Mouse (Mus musculus): ENCODE measurements around the gene Map3k5.

The Map3k5 gene

DNA sequence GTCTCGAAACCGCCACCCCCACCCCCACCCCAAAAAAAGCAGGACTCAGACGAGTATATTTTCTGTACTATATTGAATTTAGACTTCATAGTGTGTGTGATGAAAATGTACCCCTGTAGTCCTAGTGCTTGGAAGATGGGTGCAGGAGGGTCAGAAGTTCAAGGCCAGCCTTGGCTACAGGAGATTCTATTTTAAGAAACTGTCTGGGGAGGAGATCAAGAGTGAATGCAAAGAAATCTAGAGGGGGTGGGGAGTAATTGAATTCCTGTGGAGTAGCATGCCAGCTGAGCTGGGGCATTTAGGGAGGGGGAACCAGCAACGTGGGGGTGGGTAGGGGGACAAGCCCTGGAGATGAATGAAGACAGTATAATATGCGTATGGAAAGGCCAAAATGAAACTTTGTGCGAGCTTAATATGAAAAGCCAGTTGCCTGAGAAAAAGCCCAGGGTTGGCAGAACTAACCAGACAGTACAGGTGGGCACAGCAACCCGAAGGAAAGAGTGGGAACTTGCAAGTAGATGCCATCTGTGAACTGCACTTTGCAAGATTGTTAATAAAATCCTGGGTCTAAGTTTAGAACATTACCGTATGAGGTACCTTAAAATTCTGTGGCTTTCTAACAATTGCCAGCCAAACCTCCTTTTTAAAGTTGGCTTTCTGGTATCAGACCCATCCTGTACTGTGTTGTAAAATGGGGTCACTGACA is 222.9 kb downstream of the Map3k5 start:
- no peak for DNase-seq (ENCODE audit: extremely low spot score)

DNA sequence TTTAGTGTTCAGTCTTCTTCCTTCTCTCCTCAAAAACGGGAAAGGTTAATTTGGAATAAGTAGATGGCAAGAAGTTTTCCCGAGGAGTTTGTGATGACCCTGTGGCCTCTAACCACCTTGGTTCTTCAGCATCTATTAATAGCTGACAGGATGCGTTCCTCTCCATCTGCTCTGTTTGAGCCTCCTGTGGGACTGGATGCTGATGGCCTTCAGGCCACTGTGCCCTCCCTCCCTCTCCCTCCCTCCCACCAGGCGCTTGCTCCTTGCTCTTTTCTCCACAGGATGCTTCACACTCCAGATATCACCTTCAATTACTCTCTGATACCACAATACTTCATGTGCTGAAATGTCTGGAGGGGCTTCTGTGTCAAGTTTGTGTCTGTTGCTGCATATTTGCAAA is 224.5 kb downstream of the Map3k5 start:
- DNase-seq (ENCODE audit: extremely low spot score) = no peak

DNA sequence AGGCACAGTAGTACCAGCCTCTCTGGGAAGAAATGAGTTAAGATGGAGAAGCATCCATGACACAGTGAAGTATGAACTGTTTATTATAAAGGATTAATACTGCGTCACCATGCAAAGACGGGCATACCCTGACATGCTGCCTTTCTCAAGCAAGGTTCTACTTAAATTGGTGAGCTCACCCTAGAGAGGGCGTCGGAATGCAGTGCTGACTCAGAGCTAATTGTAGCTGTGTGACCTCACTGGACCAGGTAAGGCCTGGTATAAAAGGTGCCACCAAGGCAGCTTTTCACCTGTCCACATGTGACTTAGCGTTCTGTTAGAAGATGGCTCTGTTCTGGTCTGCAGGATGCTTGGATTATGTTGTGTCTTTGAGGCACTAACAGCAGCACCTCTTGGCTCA is 225.0 kb downstream of the Map3k5 start:
- DNase-seq (ENCODE audit: extremely low spot score) = no peak

DNA sequence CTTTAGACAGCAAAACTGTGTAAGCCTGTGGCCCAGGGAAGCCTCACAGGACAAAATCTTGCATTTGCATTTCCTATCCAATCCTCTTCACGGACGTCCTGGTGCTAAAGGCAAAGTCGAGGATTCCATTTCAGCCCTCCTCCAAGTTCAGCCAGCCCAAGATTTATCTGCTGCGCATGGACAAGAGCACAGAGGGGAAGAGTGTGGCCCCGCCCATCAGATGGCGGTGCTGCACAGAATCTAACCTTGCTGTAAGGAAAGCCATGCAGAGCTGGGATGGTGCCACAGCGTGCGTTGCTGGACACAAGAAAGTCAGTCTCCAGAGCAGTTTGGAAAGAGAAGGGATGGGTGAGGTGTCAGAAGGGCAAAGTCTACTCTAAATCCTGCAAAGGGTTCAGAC is 226.6 kb downstream of the Map3k5 start:
- DNase-seq (ENCODE audit: extremely low spot score) = no peak

DNA sequence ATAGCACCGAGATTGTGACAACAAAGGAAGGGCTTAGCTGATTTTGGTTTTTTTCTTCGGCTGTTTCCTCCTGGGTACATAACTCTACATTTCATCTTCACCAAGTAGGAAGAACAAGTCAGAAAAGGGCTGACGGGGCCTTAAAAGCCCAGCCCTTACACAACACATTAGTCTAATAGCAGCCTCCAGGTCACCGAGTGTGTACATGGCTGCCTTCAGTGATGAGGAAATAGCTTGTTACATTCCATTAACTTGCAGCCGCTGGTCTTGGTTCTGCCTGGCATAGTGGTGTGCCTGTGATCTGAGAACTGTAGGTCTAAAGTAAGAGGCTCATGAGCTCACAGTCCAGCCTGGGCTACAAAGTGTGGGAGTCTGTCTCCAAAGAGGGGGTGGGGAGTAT is 230.5 kb downstream of the Map3k5 start:
- no peak for DNase-seq (ENCODE audit: extremely low spot score)

DNA sequence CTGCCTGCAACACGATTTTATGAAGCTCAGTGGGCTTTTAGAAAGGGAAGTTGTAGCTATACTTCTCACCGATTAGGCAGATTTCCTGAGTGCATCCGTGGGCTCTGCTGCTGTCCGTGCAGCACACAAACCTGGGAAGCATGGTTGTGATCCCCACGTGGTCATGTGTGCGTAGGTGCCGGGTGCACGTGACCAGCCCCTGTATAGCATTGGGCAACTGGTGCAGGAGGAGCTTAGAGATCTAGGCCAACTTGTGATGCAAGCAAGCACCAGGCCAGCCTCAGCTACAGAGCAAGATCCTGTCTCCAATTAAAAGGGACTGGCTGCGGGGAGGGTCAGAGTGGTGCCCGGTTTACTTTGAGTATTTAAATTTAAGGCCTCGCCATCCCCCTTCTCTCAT is 232.5 kb downstream of the Map3k5 start:
- DNase-seq (ENCODE audit: extremely low spot score) = no peak

DNA sequence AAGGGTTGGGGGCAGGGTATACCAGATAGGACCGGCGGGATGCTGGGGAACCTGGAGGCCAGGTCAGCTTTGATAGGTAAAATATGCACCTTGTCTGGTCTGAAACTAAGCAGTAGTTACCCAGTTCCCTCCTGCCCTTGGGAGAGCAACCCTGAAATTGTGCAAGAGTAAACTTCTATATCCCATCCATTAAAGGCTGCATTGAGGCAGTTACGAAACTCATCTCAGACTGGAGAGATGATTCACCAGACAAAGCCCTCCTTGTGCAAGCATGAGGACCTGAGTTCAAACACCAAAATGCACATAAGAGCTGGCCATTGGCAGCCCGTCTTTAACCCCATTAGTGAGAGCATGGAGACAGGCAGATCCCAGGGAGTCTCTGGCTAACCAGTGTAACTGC is 233.2 kb downstream of the Map3k5 start:
- no peak for DNase-seq (ENCODE audit: extremely low spot score)

DNA sequence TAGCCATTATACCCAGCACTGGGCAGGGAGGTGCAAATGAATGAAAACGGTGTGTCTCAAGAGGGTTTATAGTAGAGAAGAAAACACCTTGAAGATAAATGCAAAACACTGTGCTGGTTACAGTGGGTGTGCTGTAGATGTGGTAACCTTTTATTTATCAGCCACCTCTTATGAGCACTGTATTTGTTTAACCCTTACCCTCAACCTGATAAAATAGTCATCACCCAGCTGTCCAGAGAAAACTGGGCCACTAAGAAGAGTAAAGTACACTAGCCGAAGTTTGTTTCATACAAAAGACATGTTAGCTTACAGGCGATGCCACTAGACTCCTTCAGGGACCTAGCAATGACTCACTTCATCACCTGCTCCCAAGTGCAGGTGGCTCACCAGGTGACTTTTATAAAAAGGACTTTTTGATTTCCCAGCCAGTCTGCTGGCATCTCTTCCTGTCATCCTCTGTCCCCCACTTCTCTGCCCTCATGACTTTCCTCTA is 235.0 kb downstream of the Map3k5 start:
- no peak for DNase-seq (ENCODE audit: extremely low spot score)

DNA sequence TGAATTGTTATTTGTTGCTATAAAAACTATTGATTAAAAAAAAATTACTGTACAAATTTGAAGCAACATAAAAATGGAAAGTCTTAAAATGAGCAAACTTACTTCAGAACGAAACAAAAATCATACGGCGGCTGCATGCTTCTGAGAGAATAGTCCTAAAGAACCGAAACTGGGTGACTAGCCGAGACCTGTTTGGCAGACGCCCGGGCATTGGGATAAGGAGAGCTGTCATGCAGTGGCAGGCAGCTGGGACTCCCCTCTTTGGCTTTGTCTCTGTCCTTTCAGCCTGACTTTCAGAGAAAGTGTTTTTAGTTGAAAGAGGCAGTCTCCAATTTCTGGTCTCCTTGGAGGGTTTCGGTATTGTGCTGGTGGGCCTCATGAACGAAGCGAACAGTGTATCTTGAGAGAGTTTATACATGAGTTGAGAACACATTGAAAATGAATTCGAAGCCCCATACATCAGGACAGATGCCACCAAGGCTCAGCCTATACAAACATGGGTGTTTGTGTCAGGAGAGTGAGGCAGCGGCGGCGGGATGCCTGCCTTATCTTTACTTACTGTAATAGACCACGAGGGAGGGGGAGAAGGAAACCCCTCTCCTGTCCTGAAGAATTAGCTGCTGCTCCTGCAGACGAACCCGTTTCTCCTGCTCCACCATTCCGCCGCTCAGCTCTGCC is 235.8 kb downstream of the Map3k5 start:
- peak; percentile 22 for DNase-seq (ENCODE audit: extremely low spot score)

DNA sequence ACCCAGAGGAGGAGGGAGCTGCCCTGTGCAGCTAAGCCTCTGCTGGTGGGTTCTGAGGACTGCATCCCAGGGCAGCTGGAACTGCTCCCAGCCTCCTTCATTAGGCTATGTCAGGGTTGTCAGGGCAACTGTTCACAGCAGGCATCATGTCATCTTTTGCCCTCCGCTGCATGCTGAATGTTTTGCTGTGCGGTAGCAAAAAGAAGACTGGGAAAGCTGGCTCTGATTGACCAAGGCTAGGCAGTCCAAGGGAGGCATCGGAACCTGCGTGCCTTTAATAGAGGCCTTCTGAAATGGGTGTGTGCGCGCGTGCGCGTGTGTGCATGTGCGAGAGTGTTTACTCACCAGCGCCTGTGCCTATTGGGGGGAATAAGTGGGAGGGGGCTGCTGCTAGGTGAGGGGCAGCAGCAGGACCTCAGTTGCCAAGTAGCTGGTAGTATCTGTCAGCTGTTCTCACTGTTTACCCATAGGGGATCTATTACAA is 236.4 kb downstream of the Map3k5 start:
- peak; percentile 81 for DNase-seq (ENCODE audit: extremely low spot score)

DNA sequence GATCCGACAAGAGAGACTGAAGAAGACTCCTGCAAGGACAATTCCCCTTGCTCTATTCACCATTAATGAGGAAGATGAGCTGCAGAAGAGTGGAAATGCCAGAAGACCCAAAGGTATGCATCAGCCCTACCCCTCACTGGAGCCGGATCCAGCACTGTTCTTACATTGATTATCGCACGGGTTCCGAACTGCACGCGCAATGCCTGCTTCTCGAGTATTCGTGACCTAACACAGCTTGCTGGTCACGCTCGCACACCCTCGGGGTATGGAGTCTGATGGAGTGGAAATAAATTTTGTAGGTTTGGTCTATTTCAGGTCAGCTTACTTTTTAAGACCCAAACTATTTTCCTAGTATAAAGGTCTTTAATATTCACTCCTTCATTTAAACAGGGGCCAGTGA is 236.9 kb downstream of the Map3k5 start:
- no peak for DNase-seq (ENCODE audit: extremely low spot score)

DNA sequence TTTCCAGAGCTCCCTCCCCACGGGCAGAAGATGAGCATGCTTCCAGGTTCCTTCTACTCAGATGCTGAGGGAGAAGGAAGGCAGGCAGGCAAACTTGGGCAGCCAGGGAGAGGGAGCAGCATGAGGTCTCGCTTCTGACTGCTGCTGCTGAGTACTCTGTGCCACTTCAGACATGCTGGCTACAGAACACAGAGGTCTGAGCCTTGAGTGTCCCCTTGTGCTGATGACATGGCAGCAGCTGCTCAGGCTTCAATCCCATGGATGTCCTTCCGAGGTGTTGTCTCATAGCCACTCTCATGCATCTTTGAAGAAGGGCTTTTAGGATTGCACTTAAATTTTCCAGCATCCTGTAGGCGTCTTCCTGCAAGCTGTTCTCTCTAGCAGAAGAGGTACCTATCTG is 237.5 kb downstream of the Map3k5 start:
- no peak for DNase-seq (ENCODE audit: extremely low spot score)

DNA sequence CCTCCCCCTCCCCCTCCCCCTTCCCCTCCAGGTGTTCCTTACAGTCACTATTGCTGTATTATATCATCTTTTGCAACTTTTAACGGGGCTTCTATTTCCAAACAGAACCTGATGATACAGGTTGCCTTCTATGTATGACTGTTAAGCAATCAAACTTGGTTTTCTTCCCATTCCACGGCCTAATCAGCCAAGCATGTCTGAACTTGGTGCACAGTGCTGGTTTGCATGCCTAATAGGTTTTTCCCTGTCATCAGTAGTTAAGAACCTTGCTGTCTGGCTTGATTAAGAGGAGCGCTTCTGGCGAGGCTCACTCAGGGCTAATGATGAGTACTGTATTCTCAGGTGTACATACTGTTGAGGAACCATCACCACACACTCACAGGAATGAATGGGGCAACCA is 239.5 kb downstream of the Map3k5 start:
- DNase-seq (ENCODE audit: extremely low spot score) = no peak

DNA sequence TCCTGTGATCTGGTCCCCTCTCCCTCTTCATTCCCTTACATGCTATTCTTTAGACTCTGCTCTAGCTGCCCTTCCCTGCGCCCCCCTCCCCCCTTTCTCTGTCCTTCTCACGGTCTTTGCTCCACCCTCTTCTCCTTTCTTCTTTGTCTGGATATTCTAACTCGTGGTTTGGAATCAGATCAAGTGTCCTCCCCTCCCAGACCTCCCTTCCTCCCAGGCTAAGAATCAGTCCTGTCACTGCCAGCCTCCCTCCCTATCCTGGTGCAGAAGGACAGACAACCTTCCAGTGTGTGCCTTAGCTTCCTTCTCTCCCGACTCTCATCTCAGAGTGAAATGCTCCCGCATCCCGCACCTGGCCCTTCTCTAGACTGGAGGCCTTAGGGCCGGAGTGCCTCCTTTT is 241.8 kb downstream of the Map3k5 start:
- no peak for DNase-seq (ENCODE audit: extremely low spot score)

DNA sequence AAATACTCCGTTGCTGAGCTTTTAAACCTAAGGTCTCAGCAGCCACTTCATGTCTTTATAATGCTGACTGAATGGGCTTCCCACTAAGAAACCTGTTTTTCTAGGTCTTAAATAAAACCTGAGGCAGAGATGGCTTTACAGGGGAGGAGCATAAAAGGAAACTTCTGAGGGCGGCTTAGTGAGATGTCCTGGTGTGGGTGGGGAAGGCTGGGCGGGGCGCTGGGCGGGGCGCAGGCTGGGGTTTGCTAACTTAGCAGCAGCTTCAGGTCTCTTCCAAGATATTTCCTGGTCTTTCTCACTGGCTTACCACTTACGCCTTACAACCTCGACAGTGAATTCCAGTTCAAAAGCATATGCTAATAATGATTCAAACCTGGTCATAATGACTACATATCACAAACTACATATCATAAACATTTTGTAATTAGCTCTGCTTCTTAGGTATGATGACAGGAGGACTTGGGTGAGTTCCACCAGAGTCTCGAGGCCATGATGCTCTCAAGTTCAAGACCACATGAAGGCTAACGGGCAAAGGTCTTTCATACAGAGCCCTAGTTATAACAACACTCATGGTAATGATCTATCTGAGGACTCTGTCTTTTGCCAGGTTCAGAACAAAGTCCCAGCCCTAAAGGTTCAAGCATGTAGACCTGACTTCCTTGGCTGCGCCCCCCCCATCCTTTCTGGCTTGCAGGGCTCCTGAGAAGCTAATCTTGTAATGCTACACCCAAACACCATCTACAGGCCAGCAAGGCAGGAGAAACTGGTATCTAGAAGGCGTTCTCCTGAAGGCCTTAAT is 244.7 kb downstream of the Map3k5 start:
- no peak for DNase-seq (ENCODE audit: extremely low spot score)

DNA sequence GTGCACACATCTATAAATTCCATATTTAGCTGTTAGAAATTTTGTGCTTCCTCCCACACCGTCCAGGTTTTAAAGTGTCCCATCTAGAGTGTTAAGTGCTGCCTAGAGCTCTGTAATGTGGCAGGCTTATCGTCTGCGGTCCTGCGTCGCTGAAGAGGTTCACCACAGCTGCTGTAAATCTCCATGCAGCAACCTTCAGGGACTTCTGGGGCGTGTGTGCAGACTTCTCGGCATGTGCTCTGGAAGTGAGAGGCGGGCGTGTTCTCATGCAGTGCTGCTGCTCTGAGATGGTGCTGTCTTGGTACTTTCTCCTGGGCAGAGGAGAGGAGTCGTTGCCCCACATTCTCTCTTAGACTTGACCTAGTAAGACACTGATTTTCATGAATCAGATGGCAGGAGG is 246.9 kb downstream of the Map3k5 start:
- DNase-seq (ENCODE audit: extremely low spot score) = no peak

DNA sequence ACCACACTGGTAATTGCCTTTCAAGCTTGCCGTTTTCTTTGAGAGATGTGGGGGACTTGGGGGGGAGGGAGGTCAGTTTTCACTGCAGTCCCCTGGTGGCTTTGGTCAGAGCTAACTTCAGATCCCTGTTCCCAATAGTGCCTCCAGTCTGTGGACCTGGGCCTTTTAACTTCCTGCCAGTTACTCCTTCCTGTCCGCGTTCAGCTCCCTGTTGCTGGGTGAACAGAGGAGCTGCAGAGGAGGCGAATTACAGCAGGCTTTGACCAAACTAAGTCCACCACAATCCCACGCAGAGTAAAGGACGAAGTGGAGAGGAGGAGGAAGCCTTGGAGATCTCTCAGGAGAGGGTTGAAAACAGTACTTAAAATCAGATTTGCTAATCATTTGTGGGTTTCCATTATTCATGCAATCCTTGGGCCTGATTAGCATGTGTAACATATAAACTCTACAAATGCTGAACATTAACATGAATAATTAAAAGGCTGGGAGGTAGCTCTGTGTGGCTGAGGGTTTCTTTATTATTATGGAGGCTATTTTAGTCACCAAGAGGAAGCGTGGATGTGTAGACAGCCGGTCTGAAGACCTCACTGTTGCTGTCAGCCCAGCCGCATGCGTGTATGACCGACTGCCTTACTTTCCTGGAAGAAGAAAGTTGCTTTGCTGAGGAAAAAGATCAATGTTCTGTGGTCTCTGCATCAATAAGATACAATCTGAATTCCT is 247.6 kb downstream of the Map3k5 start:
- no peak for DNase-seq (ENCODE audit: extremely low spot score)

DNA sequence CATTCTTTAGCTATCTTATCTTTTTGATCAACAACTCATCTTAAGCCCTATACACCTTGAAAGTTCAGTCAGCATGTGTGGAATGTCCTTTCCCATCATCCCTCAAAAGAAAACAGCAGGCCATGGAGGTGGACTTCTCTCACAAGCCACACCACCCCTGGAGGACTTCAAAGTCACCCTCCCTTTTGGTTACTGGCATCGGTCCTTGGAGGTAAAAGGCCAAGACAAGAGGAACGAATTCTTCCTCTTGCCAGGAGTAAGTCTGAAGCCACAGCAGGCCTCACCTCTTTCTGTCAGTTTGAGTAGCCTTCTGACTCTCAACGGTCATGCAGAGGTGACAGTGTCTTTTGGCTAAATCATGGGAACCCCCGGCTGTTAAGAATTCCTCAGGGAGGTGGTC is 250.1 kb downstream of the Map3k5 start:
- no peak for DNase-seq (ENCODE audit: extremely low spot score)

DNA sequence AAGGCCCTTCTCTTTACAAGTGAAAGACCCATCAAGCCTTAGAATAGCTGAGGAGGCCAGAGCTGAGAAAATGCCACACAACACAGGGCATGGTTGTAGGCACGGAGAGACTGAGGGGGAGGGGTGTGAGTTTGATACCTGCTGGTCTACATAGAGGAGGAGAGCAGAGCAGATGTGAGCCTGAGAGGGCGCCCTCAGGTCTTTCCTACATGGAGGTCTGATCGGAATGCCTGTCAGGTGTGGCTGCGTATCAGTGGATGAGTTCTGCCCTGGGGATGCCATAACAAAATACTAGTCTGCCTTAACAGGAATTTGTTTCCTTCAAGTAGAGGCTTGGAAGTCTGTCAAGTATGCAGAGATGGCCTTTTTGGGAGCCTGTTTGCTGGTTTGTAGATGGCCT is 251.0 kb downstream of the Map3k5 start:
- no peak for DNase-seq (ENCODE audit: extremely low spot score)

DNA sequence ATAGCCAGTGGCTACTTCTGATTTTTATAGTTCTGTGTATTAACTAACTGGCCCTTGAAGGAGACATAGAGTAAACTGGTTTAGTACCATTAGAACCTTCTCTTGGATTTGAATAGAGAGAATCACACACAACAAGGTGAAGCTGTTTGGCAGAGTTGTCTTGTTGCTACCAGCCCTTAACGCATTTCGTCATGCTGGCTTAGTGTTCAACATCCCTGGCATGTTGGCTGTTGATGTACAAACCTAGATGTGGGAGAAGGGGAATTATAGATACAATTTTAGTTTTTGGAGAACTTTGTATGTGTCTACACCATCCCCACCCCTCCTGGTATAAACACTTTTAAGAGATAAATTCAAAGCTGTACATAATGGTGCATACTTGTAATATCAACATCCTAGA is 251.5 kb downstream of the Map3k5 start:
- DNase-seq (ENCODE audit: extremely low spot score) = no peak

DNA sequence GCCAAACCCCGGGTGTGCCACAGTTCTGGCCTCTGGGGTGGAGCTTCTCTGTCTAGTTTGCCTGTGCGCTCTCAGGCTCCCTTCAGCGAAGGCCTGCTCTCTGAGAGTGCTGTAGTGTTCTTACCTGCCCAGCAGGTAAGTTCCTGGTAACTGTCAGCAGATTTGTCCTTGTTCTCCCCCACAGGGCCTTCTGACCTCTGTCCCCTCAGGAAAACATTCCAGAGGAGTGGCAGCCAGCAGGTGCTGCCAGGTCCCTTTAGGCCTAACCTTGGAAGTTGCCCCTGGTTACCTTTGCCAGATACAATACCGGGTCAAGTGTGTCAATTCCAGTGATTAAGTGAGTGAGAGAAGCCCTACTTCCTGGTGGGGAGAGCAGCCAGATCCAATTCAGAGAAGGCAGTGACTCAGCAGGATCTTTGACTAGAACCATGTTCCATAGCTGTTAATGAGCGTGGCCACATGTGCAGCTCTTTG is 252.6 kb downstream of the Map3k5 start:
- no peak for DNase-seq (ENCODE audit: extremely low spot score)

Data from embryo, embryonic 9.5 days (tissue).